Mouse (Mus musculus) cerebellum, adult 2 months (tissue): ENCODE measurements at regions not wholly inside any gene's neighbourhood (a gene's known extent, or its start where the extent isn't known, plus 50 kb on each side); places are given as distances from the start of the nearest gene placed in this dataset.

ENCODE experiments used
- CTCF ChIP-seq: fragments of 200-500 bp; IDR thresholded peaks from 2 replicates; pipeline ENCODE4 v1.5.1; 2011; ENCODE audit warnings: low read depth, mild to moderate bottlenecking, control low read depth, low read length, moderate library complexity, borderline replicate concordance; ENCODE audit not compliant: insufficient read depth
- POLR2A ChIP-seq: fragments of 200-500 bp; IDR thresholded peaks from 2 replicates; pipeline ENCODE4 v1.6.1; 2011; ENCODE audit warnings: low read length, control low read depth, borderline replicate concordance; ENCODE audit not compliant: insufficient read depth

GRCm38 (mm10) chr8:114072330-114072729 is 61.0 kb upstream of the Nudt7 start:
- TF ChIP-seq CTCF = no peak
- TF ChIP-seq POLR2A = no peak
